Mouse (Mus musculus): ENCODE results near the gene Phf21a. TPM values are rescaled to one million over a fixed set of nuclear protein-coding genes. Genes with fewer than 3 reads are reported as not detected.
A peak's percentile ranks its signal among the peaks of the same experiment; 100 is the strongest.
"Not testable (repeated sequence)": the region's sequence is repeated elsewhere in the genome, so short reads cannot be mapped to it uniquely, and the experiment has no call there.

The Phf21a gene
- polyA plus RNA-seq, 1 experiment from 2014 or later = 20.6 TPM

GRCm38 (mm10) chr2:92392318-92393264 lies 299.7 kb downstream of the Phf21a start:
- no peaks in the 10 kb centered on the region for H3K36me3 ChIP-seq
- H3K4me3 ChIP-seq = peak overlapping the region; percentile 42
- no peak for ATAC-seq (ENCODE audit: extremely low read depth, insufficient number of reproducible peaks, low FRiP score, low TSS enrichment)
- peak overlapping the region; percentile 74 for H3K9ac ChIP-seq
- H3K4me1 ChIP-seq = peaks cover 44% of the 10 kb centered on the region
- 5% methylated on average over 26 of the region's 26 CpGs for WGBS
- peaks cover 82% of the 10 kb centered on the region for H3K27me3 ChIP-seq (replicated peaks)
- peak overlapping the region; percentile 64 for H3K4me2 ChIP-seq
- H3K27ac ChIP-seq (replicated peaks) = 0 out of 2 replicates have a peak overlapping the region, but pooled peaks have one; percentile 21
- H3K9me3 ChIP-seq = no peaks in the 10 kb centered on the region

- Histone ChIP-seq H3K4me3 (no peak overlapping the region), H3K27me3 (replicated peaks) (peaks cover 84% of the 10 kb centered on the region), H3K36me3 (no peaks in the 10 kb centered on the region), H3K27ac (replicated peaks) (no peak overlapping the region), H3K4me1 (peaks cover 17% of the 10 kb centered on the region), H3K4me2 (no peak overlapping the region), H3K9ac (no peak overlapping the region), H3K9me3 (no peaks in the 10 kb centered on the region)
- WGBS = 78% methylated on average over 3 of the region's 3 CpGs
- ATAC-seq (ENCODE audit: extremely low read depth, insufficient number of reproducible peaks, low FRiP score, low TSS enrichment) = no peak
These were observed 302.6 kb downstream of the Phf21a start for GRCm38 (mm10) chr2:92395535-92395934.

GRCm38 (mm10) chr2:92397436-92397835 lies 304.5 kb downstream of the Phf21a start:
- H3K4me3 ChIP-seq = no peak overlapping the region
- no peaks in the 10 kb centered on the region for H3K36me3 ChIP-seq
- 63% methylated on average over 1 of the region's 1 CpGs for WGBS
- H3K27me3 ChIP-seq (replicated peaks) = peaks cover 81% of the 10 kb centered on the region
- no peak overlapping the region for H3K9ac ChIP-seq
- no peak overlapping the region for H3K4me2 ChIP-seq
- peaks cover 11% of the 10 kb centered on the region for H3K4me1 ChIP-seq
- H3K9me3 ChIP-seq = no peaks in the 10 kb centered on the region
- no peak overlapping the region for H3K27ac ChIP-seq (replicated peaks)
- no peak for ATAC-seq (ENCODE audit: extremely low read depth, insufficient number of reproducible peaks, low FRiP score, low TSS enrichment)

GRCm38 (mm10) chr2:92399877-92400276 lies 307.0 kb downstream of the Phf21a start:
- H3K4me1 ChIP-seq; H3K27ac ChIP-seq (replicated peaks); H3K4me2 ChIP-seq; H3K9me3 ChIP-seq; ATAC-seq (ENCODE audit: extremely low read depth, insufficient number of reproducible peaks, low FRiP score, low TSS enrichment); H3K4me3 ChIP-seq; H3K9ac ChIP-seq: not testable (repeated sequence)
- H3K36me3 ChIP-seq = peaks cover 19% of the 10 kb centered on the region
- peaks cover 59% of the 10 kb centered on the region for H3K27me3 ChIP-seq (replicated peaks)
- WGBS = 87% methylated on average over 2 of the region's 4 CpGs

- H3K4me2 ChIP-seq = peak overlapping the region; percentile 96
- H3K4me1 ChIP-seq = peaks cover 7% of the 10 kb centered on the region
- H3K27me3 ChIP-seq (replicated peaks) = peaks cover 52% of the 10 kb centered on the region
- H3K36me3 ChIP-seq = peaks cover 27% of the 10 kb centered on the region
- H3K9ac ChIP-seq = peak overlapping the region; percentile 80
- no peak overlapping the region for H3K27ac ChIP-seq (replicated peaks)
- H3K4me3 ChIP-seq = peak overlapping the region; percentile 69
- no peaks in the 10 kb centered on the region for H3K9me3 ChIP-seq
- no peak for ATAC-seq (ENCODE audit: extremely low read depth, insufficient number of reproducible peaks, low FRiP score, low TSS enrichment)
- 6% methylated on average over 20 of the region's 22 CpGs for WGBS
These were observed 307.8 kb downstream of the Phf21a start for GRCm38 (mm10) chr2:92400682-92401081.

GRCm38 (mm10) chr2:92401091-92401561 lies 308.2 kb downstream of the Phf21a start, which contains the start of gene Mapk8ip1:
Mapk8ip1 (minus strand) TSS chr2:92401263.
- Histone ChIP-seq H3K9me3 (no peaks in the 10 kb centered on the region), H3K4me1 (peaks cover 7% of the 10 kb centered on the region), H3K27ac (replicated peaks) (no peak within 1 kb of the TSS), H3K27me3 (replicated peaks) (peaks cover 47% of the 10 kb centered on the region), H3K4me3 (peak within 1 kb of the TSS; percentile 69), H3K4me2 (peak within 1 kb of the TSS; percentile 96), H3K9ac (peak within 1 kb of the TSS; percentile 80), H3K36me3 (peaks cover 32% of the 10 kb centered on the region)
- 4% methylated on average over 27 of the region's 59 CpGs for WGBS
- ATAC-seq (ENCODE audit: extremely low read depth, insufficient number of reproducible peaks, low FRiP score, low TSS enrichment) = peak; percentile 26; the same call in 1 of the 2 replicates

GRCm38 (mm10) chr2:92402591-92403326 lies 309.8 kb downstream of the Phf21a start:
- Histone ChIP-seq H3K4me1 (peaks cover 7% of the 10 kb centered on the region), H3K9me3 (no peaks in the 10 kb centered on the region), H3K27ac (replicated peaks) (no peak overlapping the region), H3K36me3 (peaks cover 46% of the 10 kb centered on the region), H3K27me3 (replicated peaks) (peaks cover 38% of the 10 kb centered on the region), H3K9ac (no peak overlapping the region), H3K4me3 (no peak overlapping the region), H3K4me2 (no peak overlapping the region)
- 74% methylated on average over 4 of the region's 4 CpGs for WGBS
- no peak for ATAC-seq (ENCODE audit: extremely low read depth, insufficient number of reproducible peaks, low FRiP score, low TSS enrichment)

- no peak overlapping the region for H3K4me3 ChIP-seq
- no peaks in the 10 kb centered on the region for H3K9me3 ChIP-seq
- H3K9ac ChIP-seq = no peak overlapping the region
- H3K27me3 ChIP-seq (replicated peaks) = peaks cover 33% of the 10 kb centered on the region
- H3K27ac ChIP-seq (replicated peaks) = no peak overlapping the region
- WGBS = 85% methylated on average over 5 of the region's 5 CpGs
- ATAC-seq (ENCODE audit: extremely low read depth, insufficient number of reproducible peaks, low FRiP score, low TSS enrichment) = no peak
- H3K4me2 ChIP-seq = no peak overlapping the region
- H3K36me3 ChIP-seq = peaks cover 56% of the 10 kb centered on the region
- H3K4me1 ChIP-seq = peaks cover 7% of the 10 kb centered on the region
These were observed 310.9 kb downstream of the Phf21a start for GRCm38 (mm10) chr2:92403776-92404319.

- Histone ChIP-seq H3K4me1 (peaks cover 7% of the 10 kb centered on the region), H3K36me3 (peaks cover 65% of the 10 kb centered on the region), H3K27me3 (replicated peaks) (peaks cover 25% of the 10 kb centered on the region), H3K27ac (replicated peaks) (no peak overlapping the region), H3K9me3 (no peaks in the 10 kb centered on the region), H3K9ac (no peak overlapping the region), H3K4me3 (no peak overlapping the region), H3K4me2 (no peak overlapping the region)
- no peak for ATAC-seq (ENCODE audit: extremely low read depth, insufficient number of reproducible peaks, low FRiP score, low TSS enrichment)
- WGBS = 72% methylated on average over 6 of the region's 6 CpGs
These were observed 311.8 kb downstream of the Phf21a start for GRCm38 (mm10) chr2:92404737-92405136.

- no peak overlapping the region for H3K4me3 ChIP-seq
- H3K36me3 ChIP-seq = peaks cover 75% of the 10 kb centered on the region
- H3K27ac ChIP-seq (replicated peaks) = no peak overlapping the region
- H3K27me3 ChIP-seq (replicated peaks) = peaks cover 16% of the 10 kb centered on the region
- no peak overlapping the region for H3K9ac ChIP-seq
- no peak overlapping the region for H3K4me2 ChIP-seq
- no peak for ATAC-seq (ENCODE audit: extremely low read depth, insufficient number of reproducible peaks, low FRiP score, low TSS enrichment)
- peaks cover 6% of the 10 kb centered on the region for H3K4me1 ChIP-seq
- WGBS = 92% methylated on average over 7 of the region's 7 CpGs
- H3K9me3 ChIP-seq = no peaks in the 10 kb centered on the region
These were observed 312.8 kb downstream of the Phf21a start for GRCm38 (mm10) chr2:92405687-92406086.
